Mouse (Mus musculus) testis, adult 2 months (tissue): Measurements from ENCODE around the gene Vcam1.

Experiments used
- CTCF ChIP-seq: fragments of 200-500 bp; IDR thresholded peaks from 2 replicates; pipeline ENCODE4 v1.5.1; 2012; ENCODE audit warnings: low read depth, mild to moderate bottlenecking, inconsistent platforms, low read length, moderate library complexity; ENCODE audit not compliant: control insufficient read depth, insufficient read depth, insufficient replicate concordance
- POLR2A ChIP-seq: fragments of 200-500 bp; IDR thresholded peaks from 2 replicates; pipeline ENCODE4 v1.6.1; 2012; ENCODE audit warnings: low read depth, mild to moderate bottlenecking, inconsistent platforms, low read length, moderate library complexity; ENCODE audit not compliant: control insufficient read depth

DNA sequence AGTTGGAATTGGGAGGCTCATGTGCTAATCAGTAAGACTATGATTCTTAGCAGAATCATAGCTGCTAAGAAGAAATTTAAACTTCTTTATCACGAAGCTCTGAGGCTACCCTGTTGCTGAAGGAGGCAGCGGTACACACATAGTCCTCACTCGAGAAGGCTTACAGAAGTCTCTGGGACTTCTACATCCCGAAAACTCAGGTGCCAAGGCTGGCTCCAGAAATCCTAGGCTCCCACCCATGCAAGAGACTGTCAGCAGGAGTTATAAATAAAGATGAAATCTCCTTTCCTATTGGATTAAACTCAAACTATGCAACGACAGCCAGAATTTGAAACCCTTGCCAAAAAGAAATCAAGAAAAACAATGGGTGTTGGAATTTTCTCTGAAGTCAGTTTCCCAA, 42.0 kb upstream of the Vcam1 start:
- TF ChIP-seq CTCF (no peak), POLR2A (no peak)
